Mouse (Mus musculus) bone marrow macrophage, adult 2 months (primary cell): ENCODE results near the gene Rab11b. TPM values are rescaled to one million over a fixed set of nuclear protein-coding genes. Genes with fewer than 3 reads are reported as not detected.
"Not testable (repeated sequence)": the region's sequence is repeated elsewhere in the genome, so short reads cannot be mapped to it uniquely, and the experiment has no call there.

Source experiments
- H3K27ac ChIP-seq: 2 replicates; pipeline ENCODE4 v1.5.1; 2012; ENCODE audit warnings: low read depth, low read length; ENCODE audit not compliant: insufficient read depth
- H3K4me1 ChIP-seq: 2 replicates; pipeline ENCODE4 v1.6.1; 2012; ENCODE audit warnings: low read length; ENCODE audit not compliant: control insufficient read depth, insufficient read depth
- H3K4me3 ChIP-seq: 2 replicates; pipeline ENCODE4 v1.5.1; 2012; ENCODE audit warnings: mild to moderate bottlenecking, low read length, moderate library complexity; ENCODE audit not compliant: insufficient read depth
- CTCF ChIP-seq: IDR thresholded peaks from 2 replicates; pipeline ENCODE4 v1.5.1; 2012; ENCODE audit warnings: low read depth, mild to moderate bottlenecking, low read length, moderate library complexity
- POLR2A ChIP-seq: IDR thresholded peaks from 2 replicates; pipeline ENCODE4 v1.6.1; 2012; ENCODE audit warnings: mild to moderate bottlenecking, low read depth, low read length, borderline replicate concordance
- polyA plus RNA-seq: library from polyadenylated mRNA; stranded (reverse); fragments of >200 nt; gene quantifications from 2 replicates; pipeline ENCODE4 v1.2.4, GENCODE M21; 2012; ENCODE audit not compliant: missing spikeins, insufficient read depth, insufficient read length

Rab11b gene
- polyA plus RNA-seq, 1 experiment: 128 TPM

GRCm38 (mm10) chr17:33752297-33752696 lies 8.0 kb downstream of the Rab11b start:
- no peak for TF ChIP-seq POLR2A
- no peak for TF ChIP-seq CTCF
- Histone ChIP-seq H3K4me1 (peaks cover 10% of the 10 kb centered on the region), H3K27ac (no peak overlapping the region)

GRCm38 (mm10) chr17:33751181-33751580 lies 9.1 kb downstream of the Rab11b start:
- Histone ChIP-seq H3K4me1 (no peaks in the 10 kb centered on the region; the same call in 1 of the 2 replicates), H3K27ac (no peak overlapping the region), H3K4me3 (no peak overlapping the region)
- TF ChIP-seq CTCF (no peak), POLR2A (no peak)

More at GRCm38 (mm10) chr17:33752297-33752696, 8.0 kb downstream of the Rab11b start:
- H3K4me3 ChIP-seq: no peak overlapping the region

DNA sequence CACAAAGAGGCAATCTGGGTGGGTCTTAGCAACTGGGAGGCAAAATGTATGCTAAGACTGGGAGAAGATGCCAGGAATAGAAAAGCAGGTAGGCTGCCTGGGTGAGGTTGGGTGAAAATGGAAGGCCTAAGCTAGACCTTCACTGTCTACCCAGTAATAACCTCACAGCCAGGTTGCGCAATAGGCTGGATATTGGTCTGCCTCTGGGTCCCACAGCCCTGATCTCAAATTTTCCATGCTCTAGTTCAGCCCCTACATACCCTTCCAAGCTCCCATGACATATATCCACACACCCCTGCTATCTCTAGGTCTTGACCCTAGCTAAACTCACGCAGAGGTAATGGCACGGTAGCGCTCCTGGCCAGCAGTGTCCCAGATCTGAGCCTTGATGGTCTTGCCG lies 10.9 kb downstream of the Rab11b start:
- Histone ChIP-seq H3K4me3 (no peak overlapping the region), H3K4me1 (no peaks in the 10 kb centered on the region), H3K27ac (no peak overlapping the region)
- TF ChIP-seq POLR2A (no peak), CTCF (no peak)

DNA sequence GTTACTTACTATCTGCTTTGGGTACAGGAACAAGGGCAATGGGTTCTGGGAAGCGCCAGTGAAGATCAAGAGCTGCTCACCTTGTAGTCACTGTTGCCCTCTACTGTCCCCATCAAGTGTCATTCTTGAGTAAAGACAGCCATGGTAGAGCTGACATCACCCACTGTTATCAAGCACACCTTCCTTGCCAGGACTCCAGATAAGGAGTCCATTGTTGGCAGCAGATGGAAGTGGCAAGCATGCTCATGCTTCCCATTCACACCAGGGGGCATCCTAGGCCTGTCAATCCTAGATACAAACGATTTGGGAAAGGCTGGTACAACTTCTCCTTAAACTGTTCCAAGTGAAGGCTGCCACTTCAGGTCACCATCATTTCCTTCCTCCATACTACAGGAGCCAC lies 14.3 kb downstream of the Rab11b start:
- Histone ChIP-seq H3K4me3 (no peak overlapping the region), H3K4me1 (peaks cover 5% of the 10 kb centered on the region; the same call in 1 of the 2 replicates), H3K27ac (no peak overlapping the region)
- TF ChIP-seq POLR2A (no peak), CTCF (peak; percentile 51; the same call in 1 of the 2 replicates)

GRCm38 (mm10) chr17:33744686-33745384 lies 15.5 kb downstream of the Rab11b start:
- no peak overlapping the region for H3K4me3 ChIP-seq
- no peak for TF ChIP-seq CTCF
- no peak for TF ChIP-seq POLR2A

GRCm38 (mm10) chr17:33742420-33742819 lies 17.9 kb downstream of the Rab11b start:
- no peak for TF ChIP-seq POLR2A
- no peak for TF ChIP-seq CTCF
- peaks cover 5% of the 10 kb centered on the region; the same call in 1 of the 2 replicates for H3K4me1 ChIP-seq
- H3K27ac ChIP-seq: no peak overlapping the region

More at GRCm38 (mm10) chr17:33744686-33745384, 15.5 kb downstream of the Rab11b start:
- no peak overlapping the region for H3K27ac ChIP-seq
- peaks cover 5% of the 10 kb centered on the region; the same call in 1 of the 2 replicates for H3K4me1 ChIP-seq

GRCm38 (mm10) chr17:33733526-33733925 lies 26.8 kb downstream of the Rab11b start:
- H3K4me3 ChIP-seq, H3K4me1 ChIP-seq, H3K27ac ChIP-seq: not testable (repeated sequence)

More at GRCm38 (mm10) chr17:33742420-33742819, 17.9 kb downstream of the Rab11b start:
- no peak overlapping the region for H3K4me3 ChIP-seq

- not testable (repeated sequence) for H3K27ac ChIP-seq, H3K4me1 ChIP-seq, H3K4me3 ChIP-seq
Measured at GRCm38 (mm10) chr17:33732556-33733083, 27.7 kb downstream of the Rab11b start.

GRCm38 (mm10) chr17:33729215-33729614 lies 31.1 kb downstream of the Rab11b start:
- Histone ChIP-seq H3K4me3 (no peak overlapping the region), H3K4me1 (no peaks in the 10 kb centered on the region), H3K27ac (no peak overlapping the region)
- TF ChIP-seq POLR2A (no peak), CTCF (no peak)

DNA sequence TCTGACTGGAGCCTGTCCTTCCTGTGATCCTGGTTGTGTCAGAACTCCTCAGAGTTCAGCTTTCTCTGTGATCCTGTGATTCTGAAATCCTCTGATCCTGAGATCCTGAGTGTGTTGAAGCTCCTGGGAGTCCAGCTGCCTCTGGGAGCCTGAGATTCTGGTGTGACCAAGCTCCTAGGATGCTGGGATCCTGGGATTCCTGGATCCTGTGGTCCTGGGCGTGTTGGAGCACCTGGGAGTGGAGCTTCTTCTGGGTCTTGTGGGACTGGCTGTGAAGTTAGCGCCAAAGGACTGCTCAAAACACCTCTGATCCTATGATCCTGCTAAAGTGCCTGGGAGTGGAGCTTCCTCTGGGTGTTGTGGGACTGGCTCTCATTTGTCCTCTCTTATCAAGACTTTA lies 31.9 kb downstream of the Rab11b start:
- H3K4me1 ChIP-seq: no peaks in the 10 kb centered on the region
- TF ChIP-seq CTCF (no peak), POLR2A (no peak)
- no peak overlapping the region for H3K4me3 ChIP-seq
- no peak overlapping the region for H3K27ac ChIP-seq

- TF ChIP-seq CTCF (no peak), POLR2A (no peak)
Measured at GRCm38 (mm10) chr17:33719736-33720378, 40.5 kb downstream of the Rab11b start.

More at GRCm38 (mm10) chr17:33719736-33720378, 40.5 kb downstream of the Rab11b start:
- Histone ChIP-seq H3K27ac (no peak overlapping the region), H3K4me1 (peaks cover 6% of the 10 kb centered on the region), H3K4me3 (no peak overlapping the region)
